Mouse (Mus musculus) frontal cortex, postnatal 14 days (tissue): ENCODE data around the gene Hmg20a.
A peak's percentile ranks its signal among the peaks of the same experiment; 100 is the strongest.
"Not testable (repeated sequence)": the region's sequence is repeated elsewhere in the genome, so short reads cannot be mapped to it uniquely, and the experiment has no call there.

Experiments used
- DNase-seq, 2 experiments: peaks; one replicate each; pipeline ENCODE4 v3.0.0; 2022; ENCODE audit warnings: low spot score in 2 of 2

Gene Hmg20a

DNA sequence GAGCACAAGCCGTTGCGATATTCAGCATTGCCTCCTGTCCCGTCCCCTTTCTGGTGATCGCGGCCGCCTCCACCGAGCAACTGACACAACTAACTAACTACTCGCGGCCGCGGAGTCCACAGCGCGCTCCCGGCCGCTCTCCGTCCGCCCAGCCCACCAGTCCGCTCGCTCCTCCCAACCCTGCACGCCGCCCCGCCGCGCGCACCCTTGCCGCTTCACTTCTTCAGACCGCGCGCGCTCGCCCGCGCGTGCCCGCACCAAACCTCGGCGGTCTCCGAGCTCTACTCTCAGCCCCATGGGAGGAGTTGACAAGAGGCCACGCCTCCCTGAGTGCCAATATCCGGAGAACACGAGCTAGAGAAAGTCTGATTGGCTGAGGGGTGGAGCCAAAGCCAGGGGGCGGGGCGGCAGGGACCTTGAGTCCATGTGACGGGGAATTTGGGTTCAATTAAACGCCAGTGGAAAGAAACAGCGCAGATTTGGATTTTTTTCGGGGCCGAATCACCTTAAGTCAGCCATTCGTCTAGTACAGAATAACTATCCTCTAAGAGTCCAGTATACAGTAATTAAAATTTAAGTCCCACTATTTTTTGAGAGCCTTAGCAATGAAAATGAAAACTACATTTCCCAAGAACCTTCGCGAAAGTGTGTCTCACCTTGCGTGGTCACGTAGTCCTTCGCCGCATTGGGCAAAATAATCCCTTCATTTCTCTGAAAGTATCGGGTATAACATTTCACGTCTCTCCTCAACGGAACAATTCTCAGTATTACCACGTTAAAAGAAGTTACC is at the start of gene Hmg20a, which contains the start of gene Peak1:
Hmg20a (plus strand) TSS at position 662 of the 790 bp plus-strand sequence.
Peak1 (minus strand) TSS at position 120 of the 790 bp plus-strand sequence.
- peak; percentile 100 for DNase-seq

- DNase-seq, result no peak
Observed at GRCm38 (mm10) chr9:56368814-56369213, 49.6 kb upstream of the Hmg20a start.

GRCm38 (mm10) chr9:56370710-56371109 is 47.7 kb upstream of the Hmg20a start:
- no peak for DNase-seq

GRCm38 (mm10) chr9:56374401-56374800 is 44.0 kb upstream of the Hmg20a start:
- no peak for DNase-seq

DNA sequence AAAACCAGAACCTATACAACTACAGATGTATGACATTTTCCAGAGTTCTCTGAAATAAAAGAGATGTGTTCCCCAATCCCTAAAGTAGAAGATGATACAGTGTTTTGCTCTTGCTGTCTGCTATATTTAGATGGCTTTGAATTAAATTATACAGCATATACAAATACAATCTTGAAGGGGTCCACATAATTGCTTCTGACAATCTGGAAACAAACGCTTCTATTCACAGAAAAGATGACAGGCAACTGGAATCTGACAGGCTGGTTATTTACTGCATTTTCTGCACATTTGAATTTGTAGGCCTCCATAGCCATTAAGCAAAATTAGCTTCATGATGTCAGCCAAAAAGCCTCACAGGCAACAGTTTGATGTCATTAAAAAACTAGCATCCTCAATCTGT is 35.6 kb upstream of the Hmg20a start:
- DNase-seq, result no peak

DNA sequence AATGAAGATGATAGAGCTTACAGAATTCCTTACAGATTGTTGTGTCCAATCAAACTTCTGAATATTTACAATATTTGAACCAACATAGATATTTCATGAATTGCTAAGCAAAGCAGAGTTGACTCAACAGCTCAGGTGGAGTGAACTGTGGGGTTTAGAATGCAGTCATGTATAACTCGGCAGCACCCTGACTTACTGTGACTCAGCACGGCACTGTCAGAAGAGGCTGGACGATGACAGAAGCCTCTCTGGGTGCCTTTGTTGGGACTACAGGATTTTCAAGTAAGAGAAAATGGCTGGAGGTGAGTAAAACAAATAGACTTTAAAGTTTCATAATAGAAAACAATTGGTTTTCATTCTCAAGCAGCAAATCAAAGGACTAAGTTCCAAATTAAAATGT is 25.6 kb upstream of the Hmg20a start:
- no peak for DNase-seq

DNA sequence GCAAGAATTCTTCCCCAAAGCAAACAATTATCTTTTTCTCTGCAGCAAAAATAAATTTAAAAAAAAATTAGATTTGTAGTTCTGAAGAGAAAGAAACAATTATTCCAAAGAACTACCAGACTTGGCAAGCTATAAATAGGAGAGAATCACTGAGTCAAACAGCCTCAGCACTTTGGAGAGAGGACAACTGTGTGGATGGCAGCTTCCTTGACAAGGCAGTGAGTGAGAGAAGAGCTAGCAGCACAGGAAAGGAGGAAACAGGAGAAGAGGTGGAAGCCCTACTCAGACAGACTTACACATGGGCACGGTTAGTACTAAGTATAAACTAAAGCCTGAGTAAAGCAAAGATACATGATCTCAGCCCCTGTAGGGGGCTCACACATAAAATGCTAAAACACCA is 22.1 kb upstream of the Hmg20a start:
- DNase-seq, result no peak

GRCm38 (mm10) chr9:56404619-56405018 is 13.8 kb upstream of the Hmg20a start:
- no peak for DNase-seq

DNA sequence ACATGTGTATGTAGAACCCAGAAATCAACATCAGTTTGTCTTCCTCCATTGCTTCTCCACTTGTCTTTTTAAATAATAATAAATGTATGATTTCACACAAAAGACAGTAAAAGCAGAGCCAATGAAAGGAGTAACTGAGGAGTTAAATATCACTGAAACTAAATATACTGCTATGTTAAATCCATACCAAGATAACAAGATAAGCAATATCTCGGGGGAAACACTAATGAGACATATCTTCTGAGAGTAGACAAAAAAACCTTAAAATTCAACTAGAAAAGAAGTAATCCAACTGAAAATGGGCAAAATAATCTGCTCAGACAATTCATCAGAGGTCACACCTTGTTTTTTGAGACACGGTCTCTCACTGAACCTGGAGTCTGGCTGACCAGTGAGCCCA is 8.5 kb upstream of the Hmg20a start:
- no peak for DNase-seq

- no peak for DNase-seq
Observed at GRCm38 (mm10) chr9:56412716-56413115, 5.7 kb upstream of the Hmg20a start.

GRCm38 (mm10) chr9:56414322-56414721 is 4.1 kb upstream of the Hmg20a start:
- no peak for DNase-seq

- no peak for DNase-seq
Observed at GRCm38 (mm10) chr9:56415393-56415792, 3.0 kb upstream of the Hmg20a start.

- no peak for DNase-seq
Observed at GRCm38 (mm10) chr9:56415935-56416607, 2.3 kb upstream of the Hmg20a start.

DNA sequence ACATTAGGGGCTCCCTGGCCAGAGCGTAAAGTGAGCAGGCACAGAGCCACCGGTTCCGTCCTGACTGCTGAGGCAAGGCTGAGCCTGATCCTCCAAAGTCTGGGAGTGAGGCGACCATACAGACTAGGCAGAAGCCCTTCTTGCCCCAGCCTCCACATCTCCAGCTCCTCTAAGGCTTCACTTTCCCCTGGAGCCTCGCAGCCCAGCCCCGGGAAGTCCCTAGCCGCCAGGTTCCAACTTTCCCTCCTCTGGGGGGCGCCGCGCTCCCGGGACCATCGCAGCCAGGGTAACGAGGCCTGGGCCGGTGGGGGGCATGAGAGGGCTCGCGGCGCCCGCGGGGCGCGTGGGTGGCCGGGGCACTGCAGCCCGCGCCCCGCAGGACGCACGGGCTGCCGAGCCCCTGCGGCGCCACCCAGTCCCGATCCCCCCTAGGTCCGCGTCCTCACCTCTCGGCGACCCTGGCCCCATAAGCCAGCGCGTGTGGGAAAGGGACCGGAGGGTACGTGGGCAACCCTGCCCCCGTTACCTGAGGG is 928 bp upstream of the Hmg20a start:
- peak; percentile 62 to 74 for DNase-seq

- DNase-seq, result peak; percentile 70 to 83
Observed at GRCm38 (mm10) chr9:56418738-56419239, 380 bp downstream of the Hmg20a start.

DNA sequence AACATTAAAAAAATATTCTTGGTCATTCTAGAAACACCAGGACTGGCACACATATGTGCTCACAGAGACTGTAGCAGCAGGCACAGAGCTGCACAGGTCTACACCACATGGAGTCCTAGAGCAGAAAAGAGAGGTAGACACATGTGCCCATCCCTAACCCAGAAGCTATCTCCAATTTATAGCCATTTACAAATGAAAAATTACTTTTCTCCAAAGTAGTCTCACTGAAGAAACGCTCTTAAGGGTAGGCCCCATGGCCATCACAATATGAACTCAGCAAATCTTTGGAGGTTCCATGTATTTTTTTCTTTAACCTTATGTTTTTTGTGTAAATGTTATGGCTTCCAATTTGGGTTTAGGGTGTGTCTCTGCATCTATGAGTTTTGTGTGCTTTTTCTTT is 1.8 kb downstream of the Hmg20a start:
- no peak for DNase-seq

- DNase-seq, result no peak
Observed at GRCm38 (mm10) chr9:56420892-56421601, 2.6 kb downstream of the Hmg20a start.

DNA sequence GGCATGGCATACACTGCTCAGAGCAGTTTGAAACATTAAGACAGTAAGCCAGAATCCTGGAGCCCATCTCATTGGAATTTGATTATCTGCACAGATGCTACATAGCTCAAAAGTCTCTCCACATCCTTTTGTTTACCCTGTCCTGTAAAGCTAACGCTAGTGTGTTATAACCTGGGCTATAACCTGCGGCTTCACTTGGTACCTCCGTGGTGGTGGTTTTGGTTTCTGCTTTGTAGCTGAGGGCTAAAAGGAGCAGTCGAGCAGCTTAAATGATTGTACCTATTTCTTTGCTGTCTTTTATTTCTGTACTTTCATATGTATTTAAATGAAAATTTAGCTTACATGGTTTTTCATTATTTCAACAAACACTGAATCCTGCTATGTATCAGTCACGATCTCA is 3.6 kb downstream of the Hmg20a start:
- no peak for DNase-seq

DNA sequence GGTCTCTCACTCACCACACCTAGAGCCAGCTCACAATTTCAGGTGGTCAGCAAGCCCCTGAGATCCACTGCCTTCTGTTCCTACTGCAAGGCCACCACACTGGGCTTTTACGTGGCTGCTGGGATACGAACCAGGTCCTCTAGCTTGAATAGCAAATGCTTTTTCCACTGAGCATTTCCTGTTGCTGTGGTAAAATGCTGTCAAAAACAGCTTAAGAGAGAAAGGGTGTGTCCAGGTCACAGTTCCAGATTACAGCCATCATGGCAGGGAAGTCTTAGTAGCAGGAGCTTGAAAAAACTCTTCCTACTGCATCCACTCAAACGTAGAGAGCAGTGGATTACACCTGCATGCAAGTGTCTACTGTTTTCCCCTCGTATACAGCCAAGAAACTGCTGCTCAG is 6.5 kb downstream of the Hmg20a start:
- DNase-seq, result no peak

DNA sequence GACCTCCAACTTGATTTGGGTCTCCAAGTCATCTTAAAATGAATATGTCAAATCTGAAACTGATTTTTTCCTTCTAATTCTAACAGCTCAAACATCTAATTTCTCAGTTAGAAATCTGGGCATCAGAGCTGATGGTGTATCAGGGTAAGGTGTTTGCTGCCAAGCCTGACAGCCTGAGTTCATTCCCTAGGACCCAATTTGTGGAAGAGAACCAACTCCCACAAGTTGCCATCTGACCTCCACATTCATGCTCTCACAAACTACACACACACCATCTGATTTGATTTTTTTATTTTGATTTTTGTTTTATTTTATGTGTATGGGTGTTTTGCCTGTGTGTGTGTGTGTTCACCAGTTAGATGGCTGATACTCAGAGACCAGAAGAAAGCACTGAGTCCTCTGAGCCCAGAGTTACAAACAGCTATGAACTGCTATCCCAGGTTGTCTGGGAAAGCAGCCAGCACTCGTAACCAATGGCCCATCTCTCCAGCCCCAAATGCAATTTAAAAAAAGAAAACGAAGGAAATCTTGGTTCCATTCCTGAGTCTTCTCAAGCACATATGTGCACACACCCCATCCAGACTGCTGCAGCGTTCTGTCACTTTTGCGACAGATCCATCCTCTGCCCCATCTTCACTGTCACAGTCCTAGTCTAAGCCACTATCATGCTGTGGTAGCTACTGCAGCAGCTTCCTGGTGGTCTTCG is 17.6 kb downstream of the Hmg20a start:
- no peak for DNase-seq

- DNase-seq, result not testable (repeated sequence)
Observed at GRCm38 (mm10) chr9:56437300-56437892, 19.0 kb downstream of the Hmg20a start.
